Mouse (Mus musculus) liver, embryonic 12.5 days (tissue): Measurements from ENCODE around the gene Olfr985. TPM values are rescaled to one million over a fixed set of nuclear protein-coding genes. Genes with fewer than 3 reads are reported as not detected.

ENCODE experiments used
- ATAC-seq: fragments of 200-750 bp; cut with Nextera tagmentation; 2 replicates; pipeline ENCODE4 v1.8.0; 2017; ENCODE audit warnings: moderate number of reproducible peaks, mild to moderate bottlenecking, moderate library complexity
- H3K27ac ChIP-seq: fragments of 300-500 bp; sonication (generic); 2 replicates; pipeline ENCODE4 v1.5.1; 2016; ENCODE audit warnings: mild to moderate bottlenecking
- H3K27me3 ChIP-seq: fragments of 300-500 bp; sonication (generic); replicated peaks from 2 replicates; pipeline ENCODE4 v1.6.1; 2016; ENCODE audit warnings: mild to moderate bottlenecking, moderate library complexity
- H3K36me3 ChIP-seq: fragments of 300-500 bp; sonication (generic); 2 replicates; pipeline ENCODE4 v1.6.1; 2016; ENCODE audit warnings: mild to moderate bottlenecking, moderate library complexity
- H3K4me1 ChIP-seq: fragments of 300-500 bp; sonication (generic); 2 replicates; pipeline ENCODE4 v1.6.1; 2016
- H3K4me2 ChIP-seq: fragments of 300-500 bp; sonication (generic); 2 replicates; pipeline ENCODE4 v1.6.1; 2016; ENCODE audit warnings: mild to moderate bottlenecking, moderate library complexity
- H3K4me3 ChIP-seq: fragments of 300-500 bp; sonication (generic); 2 replicates; pipeline ENCODE4 v1.5.1; 2016; ENCODE audit warnings: mild to moderate bottlenecking, moderate library complexity
- H3K9ac ChIP-seq: fragments of 300-500 bp; sonication (generic); 2 replicates; pipeline ENCODE4 v1.6.1; 2016; ENCODE audit warnings: mild to moderate bottlenecking, moderate library complexity
- H3K9me3 ChIP-seq: fragments of 300-500 bp; sonication (generic); replicated peaks from 2 replicates; pipeline ENCODE4 v1.6.1; 2016; ENCODE audit warnings: mild to moderate bottlenecking, moderate library complexity
- WGBS: fragments of 180-500 bp; shearing (Covaris S2); methylation state at CpG from one replicate; pipeline ENCODE4 v1.1.7; 2016; ENCODE audit not compliant: insufficient replicate concordance; 5-methylcytosine and 5-hydroxymethylcytosine counted together
- polyA plus RNA-seq: library from polyadenylated mRNA; unstranded; fragments of >200 nt; fragmentation: Nextera tagmentation; extraction: Ambion mirVana; gene quantifications from 2 replicates; pipeline ENCODE4 v1.2.1, GENCODE M21; 2016

Gene Olfr985
- polyA plus RNA-seq, 1 experiment from 2014 or later = not detected

GRCm38 (mm10) chr9:40093495-40093894 lies 36.5 kb downstream of the Olfr985 start, which contains the start of gene Olfr983:
TSS of gene Olfr983 (minus strand) at chr9:40093595.
- WGBS = 64% methylated on average over 2 of the region's 2 CpGs

More at GRCm38 (mm10) chr9:40093495-40093894, 36.5 kb downstream of the Olfr985 start, which contains the start of gene Olfr983:
- no peaks in the 10 kb centered on the region for H3K9me3 ChIP-seq
- no peaks in the 10 kb centered on the region for H3K27me3 ChIP-seq
- no peaks in the 10 kb centered on the region for H3K4me1 ChIP-seq
- H3K4me3 ChIP-seq = no peak within 1 kb of the TSS
- H3K36me3 ChIP-seq = no peaks in the 10 kb centered on the region
- no peak within 1 kb of the TSS for H3K9ac ChIP-seq
- no peak within 1 kb of the TSS for H3K4me2 ChIP-seq
- ATAC-seq = no peak
- H3K27ac ChIP-seq = no peak within 1 kb of the TSS

Other genes with a start within 250 kb of the Olfr985 start
- not detected in 2 replicates for gene Olfr229, start 222.8 kb downstream of the Olfr985 start, polyA plus RNA-seq
- not detected in 2 replicates for gene Olfr974, start 192.7 kb downstream of the Olfr985 start, polyA plus RNA-seq
- not detected in 2 replicates for gene Olfr975, start 178.1 kb downstream of the Olfr985 start, polyA plus RNA-seq
- not detected in 2 replicates for gene Olfr976, start 169.1 kb downstream of the Olfr985 start, polyA plus RNA-seq
- not detected in 2 replicates for gene Olfr978, start 138.1 kb downstream of the Olfr985 start, polyA plus RNA-seq
- not detected in 2 replicates for gene Olfr979, start 126.7 kb downstream of the Olfr985 start, polyA plus RNA-seq
- not detected in 2 replicates for gene Olfr980, start 120.6 kb downstream of the Olfr985 start, polyA plus RNA-seq
- not detected in 2 replicates for gene Olfr981, start 108.7 kb downstream of the Olfr985 start, polyA plus RNA-seq
- not detected in 2 replicates for gene Olfr982, start 56.4 kb downstream of the Olfr985 start, polyA plus RNA-seq
- gene Olfr983, start 36.6 kb downstream of the Olfr985 start, polyA plus RNA-seq = not detected in 2 replicates
- gene Olfr984, start 16.0 kb downstream of the Olfr985 start, polyA plus RNA-seq = not detected in 2 replicates
- not detected in 2 replicates for gene Tmem225, start 17.9 kb upstream of the Olfr985 start, polyA plus RNA-seq
- not detected in 2 replicates for gene Olfr986, start 50.7 kb upstream of the Olfr985 start, polyA plus RNA-seq
- gene Zfp202, start 62.1 kb upstream of the Olfr985 start, polyA plus RNA-seq = 2.1 TPM in 2 replicates
- gene Scn3b, start 139.0 kb upstream of the Olfr985 start, polyA plus RNA-seq = 0.12 and 0.55 TPM in 2 replicates